Mouse (Mus musculus): Measurements from ENCODE around the gene Hba-a1. TPM values are rescaled to one million over a fixed set of nuclear protein-coding genes. Genes with fewer than 3 reads are reported as not detected.
A peak's percentile ranks its signal among the peaks of the same experiment; 100 is the strongest.

Gene Hba-a1
- polyA plus RNA-seq, 1 experiment = 435 TPM

- H3K27ac ChIP-seq (ENCODE audit: insufficient read depth, low read length) = no peak overlapping the region
- no peaks in the 10 kb centered on the region for H3K4me1 ChIP-seq (ENCODE audit: control insufficient read depth, insufficient read depth, low read length)
- no peak overlapping the region for H3K4me3 ChIP-seq (replicated peaks; ENCODE audit: insufficient read depth, low read depth, low read length)
- WGBS = 63% methylated on average over 3 of the region's 3 CpGs
- TF ChIP-seq POLR2A (IDR thresholded peaks at IDR 0.05; ENCODE audit: borderline replicate concordance, insufficient read depth, low read length) (no peak), CTCF (IDR thresholded peaks at IDR 0.05; ENCODE audit: borderline replicate concordance, insufficient read depth, low read depth, low read length) (no peak)
- no peak for DNase-seq
- no peaks in the 10 kb centered on the region for H3K27me3 ChIP-seq (ENCODE audit: control insufficient read depth, insufficient read depth, low read length)
These were observed 35.0 kb upstream of the Hba-a1 start for GRCm38 (mm10) chr11:32248350-32248749.

- no peak for DNase-seq
- H3K4me1 ChIP-seq (ENCODE audit: control insufficient read depth, insufficient read depth, low read length) = no peaks in the 10 kb centered on the region
- H3K27me3 ChIP-seq (ENCODE audit: control insufficient read depth, insufficient read depth, low read length) = no peaks in the 10 kb centered on the region
- no peak for TF ChIP-seq POLR2A (IDR thresholded peaks at IDR 0.05; ENCODE audit: borderline replicate concordance, insufficient read depth, low read length)
- TF ChIP-seq CTCF (IDR thresholded peaks at IDR 0.05; ENCODE audit: borderline replicate concordance, insufficient read depth, low read depth, low read length) = no peak
- H3K27ac ChIP-seq (ENCODE audit: insufficient read depth, low read length) = no peak overlapping the region
- 91% methylated on average over 8 of the region's 8 CpGs for WGBS
- no peak overlapping the region for H3K4me3 ChIP-seq (replicated peaks; ENCODE audit: insufficient read depth, low read depth, low read length)
These were observed 32.2 kb upstream of the Hba-a1 start for GRCm38 (mm10) chr11:32250880-32251763.

GRCm38 (mm10) chr11:32253121-32253520, 30.2 kb upstream of the Hba-a1 start:
- no peak overlapping the region for H3K4me3 ChIP-seq (replicated peaks; ENCODE audit: insufficient read depth, low read depth, low read length)
- H3K27ac ChIP-seq (ENCODE audit: insufficient read depth, low read length) = no peak overlapping the region
- DNase-seq = peak in 1 of 2 experiments; percentile 49
- H3K27me3 ChIP-seq (ENCODE audit: control insufficient read depth, insufficient read depth, low read length) = no peaks in the 10 kb centered on the region
- TF ChIP-seq CTCF (IDR thresholded peaks at IDR 0.05; ENCODE audit: borderline replicate concordance, insufficient read depth, low read depth, low read length) (no peak), POLR2A (IDR thresholded peaks at IDR 0.05; ENCODE audit: borderline replicate concordance, insufficient read depth, low read length) (no peak)
- 37% methylated on average over 1 of the region's 1 CpGs for WGBS
- no peaks in the 10 kb centered on the region for H3K4me1 ChIP-seq (ENCODE audit: control insufficient read depth, insufficient read depth, low read length)

- TF ChIP-seq POLR2A (IDR thresholded peaks at IDR 0.05; ENCODE audit: borderline replicate concordance, insufficient read depth, low read length) = no peak
- no peak for TF ChIP-seq CTCF (IDR thresholded peaks at IDR 0.05; ENCODE audit: borderline replicate concordance, insufficient read depth, low read depth, low read length)
- 100% methylated on average over 1 of the region's 1 CpGs for WGBS
- H3K4me3 ChIP-seq (replicated peaks; ENCODE audit: insufficient read depth, low read depth, low read length) = no peak overlapping the region
- H3K4me1 ChIP-seq (ENCODE audit: control insufficient read depth, insufficient read depth, low read length) = no peaks in the 10 kb centered on the region
- no peaks in the 10 kb centered on the region for H3K27me3 ChIP-seq (ENCODE audit: control insufficient read depth, insufficient read depth, low read length)
- DNase-seq = no peak
- H3K27ac ChIP-seq (ENCODE audit: insufficient read depth, low read length) = no peak overlapping the region
These were observed 27.2 kb upstream of the Hba-a1 start for GRCm38 (mm10) chr11:32256146-32256545.

GRCm38 (mm10) chr11:32256566-32256965, 26.7 kb upstream of the Hba-a1 start:
- Histone ChIP-seq H3K4me1 (ENCODE audit: control insufficient read depth, insufficient read depth, low read length) (no peaks in the 10 kb centered on the region), H3K27me3 (ENCODE audit: control insufficient read depth, insufficient read depth, low read length) (no peaks in the 10 kb centered on the region), H3K4me3 (replicated peaks; ENCODE audit: insufficient read depth, low read depth, low read length) (no peak overlapping the region), H3K27ac (ENCODE audit: insufficient read depth, low read length) (no peak overlapping the region)
- TF ChIP-seq POLR2A (IDR thresholded peaks at IDR 0.05; ENCODE audit: borderline replicate concordance, insufficient read depth, low read length) = no peak
- TF ChIP-seq CTCF (IDR thresholded peaks at IDR 0.05; ENCODE audit: borderline replicate concordance, insufficient read depth, low read depth, low read length) = no peak
- DNase-seq = no peak
- 90% methylated on average over 3 of the region's 3 CpGs for WGBS

GRCm38 (mm10) chr11:32262674-32263415, 20.5 kb upstream of the Hba-a1 start:
- no peak overlapping the region for H3K4me3 ChIP-seq (replicated peaks; ENCODE audit: insufficient read depth, low read depth, low read length)
- WGBS = 92% methylated on average over 10 of the region's 10 CpGs
- no peaks in the 10 kb centered on the region for H3K27me3 ChIP-seq (ENCODE audit: control insufficient read depth, insufficient read depth, low read length)
- H3K27ac ChIP-seq (ENCODE audit: insufficient read depth, low read length) = no peak overlapping the region
- TF ChIP-seq POLR2A (IDR thresholded peaks at IDR 0.05; ENCODE audit: borderline replicate concordance, insufficient read depth, low read length) (no peak), CTCF (IDR thresholded peaks at IDR 0.05; ENCODE audit: borderline replicate concordance, insufficient read depth, low read depth, low read length) (no peak)
- H3K4me1 ChIP-seq (ENCODE audit: control insufficient read depth, insufficient read depth, low read length) = no peaks in the 10 kb centered on the region
- no peak for DNase-seq

GRCm38 (mm10) chr11:32265117-32265738, 18.1 kb upstream of the Hba-a1 start:
- DNase-seq = no peak
- Histone ChIP-seq H3K27me3 (ENCODE audit: control insufficient read depth, insufficient read depth, low read length) (no peaks in the 10 kb centered on the region), H3K4me3 (replicated peaks; ENCODE audit: insufficient read depth, low read depth, low read length) (no peak overlapping the region), H3K4me1 (ENCODE audit: control insufficient read depth, insufficient read depth, low read length) (no peaks in the 10 kb centered on the region), H3K27ac (ENCODE audit: insufficient read depth, low read length) (no peak overlapping the region)
- TF ChIP-seq POLR2A (IDR thresholded peaks at IDR 0.05; ENCODE audit: borderline replicate concordance, insufficient read depth, low read length) (no peak), CTCF (IDR thresholded peaks at IDR 0.05; ENCODE audit: borderline replicate concordance, insufficient read depth, low read depth, low read length) (no peak)
- 95% methylated on average over 3 of the region's 3 CpGs for WGBS

Measured in cerebellum, adult 2 months (tissue).